Mouse (Mus musculus) midbrain, embryonic 16.5 days (tissue): ENCODE results near the gene Rabep2. TPM values are rescaled to one million over a fixed set of nuclear protein-coding genes. Genes with fewer than 3 reads are reported as not detected.

Source experiments
- ATAC-seq: fragments of 200-750 bp; cut with Nextera tagmentation; 2 replicates; pipeline ENCODE4 v1.8.0; 2017; ENCODE audit warnings: moderate TSS enrichment
- H3K27ac ChIP-seq: fragments of 300-500 bp; sonication (generic); 2 replicates; pipeline ENCODE4 v1.5.1; 2014; ENCODE audit warnings: mild to moderate bottlenecking, low read length, mixed read lengths
- H3K27me3 ChIP-seq: fragments of 300-500 bp; sonication (generic); 2 replicates; pipeline ENCODE4 v1.6.1; 2014; ENCODE audit warnings: low read depth, low read length, mixed read lengths; ENCODE audit not compliant: control insufficient read depth, insufficient read depth
- H3K36me3 ChIP-seq: fragments of 300-500 bp; sonication (generic); 2 replicates; pipeline ENCODE4 v1.6.1; 2014; ENCODE audit warnings: mild to moderate bottlenecking, low read length, moderate library complexity, mixed read lengths; ENCODE audit not compliant: control insufficient read depth, insufficient read depth
- H3K4me1 ChIP-seq: fragments of 300-500 bp; sonication (generic); 2 replicates; pipeline ENCODE4 v1.6.1; 2014; ENCODE audit warnings: mild to moderate bottlenecking, low read length, mixed read lengths; ENCODE audit not compliant: control insufficient read depth, insufficient read depth
- H3K4me2 ChIP-seq: fragments of 300-500 bp; sonication (generic); 2 replicates; pipeline ENCODE4 v1.6.1; 2014; ENCODE audit warnings: mild to moderate bottlenecking, low read length, mixed read lengths
- H3K4me3 ChIP-seq: fragments of 300-500 bp; sonication (generic); 2 replicates; pipeline ENCODE4 v1.5.1; 2014; ENCODE audit warnings: low read depth, mild to moderate bottlenecking, low read length, moderate library complexity, mixed read lengths
- H3K9ac ChIP-seq: fragments of 300-500 bp; sonication (generic); 2 replicates; pipeline ENCODE4 v1.6.1; 2014; ENCODE audit warnings: low read depth, low read length, mixed read lengths
- H3K9me3 ChIP-seq: fragments of 300-500 bp; sonication (generic); replicated peaks from 2 replicates; pipeline ENCODE4 v1.6.1; 2014; ENCODE audit warnings: mild to moderate bottlenecking, low read length, mixed read lengths; ENCODE audit not compliant: control insufficient read depth, poor library complexity, severe bottlenecking
- WGBS: fragments of 180-500 bp; shearing (Covaris S2); extraction: QIAGEN DNeasy Blood & Tissue Kit; methylation state at CpG from one replicate; pipeline ENCODE4 v1.1.7; 2014; 5-methylcytosine and 5-hydroxymethylcytosine counted together
- polyA plus RNA-seq: library from polyadenylated mRNA; unstranded; fragments of >200 nt; fragmentation: Nextera tagmentation; extraction: Ambion mirVana; gene quantifications from 2 replicates; pipeline ENCODE4 v1.2.1, GENCODE M21; 2015

Rabep2 gene
- polyA plus RNA-seq, 1 experiment from 2014 or later, result 22.9 TPM

GRCm38 (mm10) chr7:126464121-126464520 is 35.6 kb downstream of the Rabep2 start:
- Histone ChIP-seq H3K27ac (no peak overlapping the region), H3K9ac (no peak overlapping the region), H3K36me3 (peaks cover 25% of the 10 kb centered on the region), H3K4me1 (no peaks in the 10 kb centered on the region), H3K4me2 (no peak overlapping the region), H3K9me3 (no peaks in the 10 kb centered on the region), H3K4me3 (no peak overlapping the region), H3K27me3 (no peaks in the 10 kb centered on the region)
- WGBS, result 69% methylated on average over 4 of the region's 4 CpGs
- no peak for ATAC-seq

- H3K27me3 ChIP-seq, result no peaks in the 10 kb centered on the region
- ATAC-seq, result no peak
- H3K9me3 ChIP-seq, result no peaks in the 10 kb centered on the region
- WGBS, result 50% methylated on average over 5 of the region's 5 CpGs
- no peak overlapping the region for H3K27ac ChIP-seq
- no peaks in the 10 kb centered on the region for H3K4me1 ChIP-seq
- H3K4me3 ChIP-seq, result no peak overlapping the region
- H3K4me2 ChIP-seq, result no peak overlapping the region
- H3K9ac ChIP-seq, result no peak overlapping the region
- peaks cover 28% of the 10 kb centered on the region for H3K36me3 ChIP-seq
Measured at GRCm38 (mm10) chr7:126464836-126465235, 36.3 kb downstream of the Rabep2 start.

DNA sequence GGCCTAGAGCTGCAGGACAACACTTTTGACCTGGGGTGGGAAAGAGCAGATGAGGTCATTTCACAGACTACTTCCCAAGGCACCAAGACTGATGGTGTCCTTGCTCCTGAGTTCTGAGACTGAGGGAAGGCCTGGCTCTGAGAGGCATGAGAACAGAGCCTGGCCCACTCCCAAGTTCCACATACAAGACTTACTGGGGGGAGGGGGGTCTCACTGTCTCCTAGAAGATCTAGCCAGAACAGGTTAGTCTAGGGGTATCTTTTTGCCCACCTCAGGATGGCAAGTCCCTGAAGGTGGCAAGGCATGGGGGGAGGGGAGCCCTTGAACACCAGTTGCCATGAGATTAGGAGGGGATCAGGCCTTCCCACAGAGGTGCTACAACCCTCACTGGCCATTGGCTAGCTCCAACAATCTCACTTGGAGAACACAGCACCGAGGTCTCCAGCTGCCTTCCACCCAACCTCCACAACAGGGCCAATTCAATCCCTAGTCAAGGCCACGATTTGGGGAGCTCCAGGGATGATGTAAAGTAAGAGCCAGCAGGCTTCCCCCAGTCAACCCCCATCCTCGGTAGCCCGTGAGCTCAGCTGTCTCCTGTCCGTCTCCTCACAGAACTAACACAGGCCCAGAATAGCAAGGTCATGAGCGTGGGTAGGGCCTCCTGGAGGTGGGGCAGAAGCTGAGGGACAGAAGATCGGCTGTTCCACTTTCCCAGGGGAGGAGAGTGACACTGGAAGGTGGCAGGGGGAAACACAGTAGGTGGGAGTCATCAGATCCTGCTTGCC is 36.9 kb downstream of the Rabep2 start:
- no peak overlapping the region for H3K9ac ChIP-seq
- H3K4me2 ChIP-seq, result no peak overlapping the region
- ATAC-seq, result no peak
- no peaks in the 10 kb centered on the region for H3K9me3 ChIP-seq
- H3K27ac ChIP-seq, result no peak overlapping the region
- WGBS, result 63% methylated on average over 7 of the region's 7 CpGs
- H3K4me1 ChIP-seq, result no peaks in the 10 kb centered on the region
- H3K36me3 ChIP-seq, result peaks cover 28% of the 10 kb centered on the region
- no peak overlapping the region for H3K4me3 ChIP-seq
- H3K27me3 ChIP-seq, result no peaks in the 10 kb centered on the region

DNA sequence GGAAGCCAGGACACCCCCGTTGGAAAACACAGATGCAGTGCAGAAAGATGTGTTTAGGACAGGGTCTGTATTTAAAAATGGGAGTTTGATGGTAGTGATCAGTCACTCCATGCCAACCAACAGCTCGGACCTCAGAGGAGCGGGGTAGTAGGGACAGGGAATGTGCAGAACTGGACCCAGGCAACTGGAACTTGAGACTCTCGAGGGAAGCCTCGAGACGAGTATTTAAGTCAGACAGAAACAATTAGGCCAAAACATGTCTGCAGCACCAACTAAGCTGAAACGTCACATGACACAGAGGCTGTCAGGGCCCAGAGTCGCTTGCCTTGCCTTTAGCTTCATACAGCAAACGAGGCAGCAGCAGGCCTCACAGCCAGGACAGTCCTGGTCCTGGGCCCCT is 37.6 kb downstream of the Rabep2 start:
- H3K36me3 ChIP-seq, result peaks cover 32% of the 10 kb centered on the region
- 84% methylated on average over 9 of the region's 9 CpGs for WGBS
- no peaks in the 10 kb centered on the region for H3K4me1 ChIP-seq
- H3K27me3 ChIP-seq, result no peaks in the 10 kb centered on the region
- H3K4me2 ChIP-seq, result no peak overlapping the region
- no peak overlapping the region for H3K9ac ChIP-seq
- H3K4me3 ChIP-seq, result no peak overlapping the region
- ATAC-seq, result no peak
- H3K9me3 ChIP-seq, result no peaks in the 10 kb centered on the region
- H3K27ac ChIP-seq, result no peak overlapping the region

DNA sequence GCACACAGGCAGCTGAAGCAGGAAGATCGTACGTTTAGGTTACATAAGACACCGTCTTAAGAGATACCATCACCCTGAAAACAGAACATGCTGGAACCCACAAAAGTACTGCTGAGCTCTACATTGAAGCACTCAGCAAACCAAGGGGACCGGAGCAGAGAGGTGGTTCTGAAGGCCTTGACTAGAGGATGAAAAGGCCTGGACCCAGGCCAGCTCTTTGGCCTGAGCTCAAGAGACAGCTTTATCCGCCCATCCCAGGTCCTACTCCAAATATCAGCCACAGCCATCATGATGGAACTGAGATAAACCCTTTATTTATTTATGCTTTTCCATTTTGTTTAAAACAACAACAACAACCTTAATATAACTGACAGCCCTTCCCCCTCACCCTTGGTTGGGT is 38.1 kb downstream of the Rabep2 start:
- Histone ChIP-seq H3K9me3 (no peaks in the 10 kb centered on the region), H3K27ac (no peak overlapping the region), H3K9ac (no peak overlapping the region), H3K4me3 (no peak overlapping the region), H3K36me3 (peaks cover 35% of the 10 kb centered on the region), H3K27me3 (no peaks in the 10 kb centered on the region), H3K4me1 (no peaks in the 10 kb centered on the region), H3K4me2 (no peak overlapping the region)
- ATAC-seq, result no peak
- 96% methylated on average over 5 of the region's 5 CpGs for WGBS

DNA sequence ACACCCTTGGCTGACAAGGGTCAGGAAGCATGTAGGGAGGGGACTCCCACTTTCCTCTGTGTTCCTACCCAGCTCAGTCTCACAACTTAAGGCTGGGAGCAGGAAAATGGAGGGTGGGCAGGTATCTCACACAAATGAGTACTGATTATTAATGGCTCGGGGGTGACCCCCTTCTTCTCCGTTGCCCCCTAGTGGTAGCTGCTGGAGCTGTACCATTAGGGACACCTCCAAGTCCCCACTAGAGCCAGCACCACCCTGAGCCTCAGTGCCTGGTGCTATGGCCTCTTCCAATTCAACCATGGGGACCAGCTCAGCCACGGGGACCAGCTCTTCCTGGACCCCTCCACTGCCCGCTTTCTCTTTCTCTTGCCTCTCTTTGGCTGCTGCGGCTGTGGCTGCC is 38.7 kb downstream of the Rabep2 start:
- H3K9me3 ChIP-seq, result no peaks in the 10 kb centered on the region
- no peak overlapping the region for H3K27ac ChIP-seq
- 68% methylated on average over 5 of the region's 5 CpGs for WGBS
- no peak overlapping the region for H3K9ac ChIP-seq
- H3K36me3 ChIP-seq, result peaks cover 39% of the 10 kb centered on the region
- no peaks in the 10 kb centered on the region for H3K4me1 ChIP-seq
- H3K4me3 ChIP-seq, result no peak overlapping the region
- ATAC-seq, result no peak
- no peak overlapping the region for H3K4me2 ChIP-seq
- H3K27me3 ChIP-seq, result no peaks in the 10 kb centered on the region

DNA sequence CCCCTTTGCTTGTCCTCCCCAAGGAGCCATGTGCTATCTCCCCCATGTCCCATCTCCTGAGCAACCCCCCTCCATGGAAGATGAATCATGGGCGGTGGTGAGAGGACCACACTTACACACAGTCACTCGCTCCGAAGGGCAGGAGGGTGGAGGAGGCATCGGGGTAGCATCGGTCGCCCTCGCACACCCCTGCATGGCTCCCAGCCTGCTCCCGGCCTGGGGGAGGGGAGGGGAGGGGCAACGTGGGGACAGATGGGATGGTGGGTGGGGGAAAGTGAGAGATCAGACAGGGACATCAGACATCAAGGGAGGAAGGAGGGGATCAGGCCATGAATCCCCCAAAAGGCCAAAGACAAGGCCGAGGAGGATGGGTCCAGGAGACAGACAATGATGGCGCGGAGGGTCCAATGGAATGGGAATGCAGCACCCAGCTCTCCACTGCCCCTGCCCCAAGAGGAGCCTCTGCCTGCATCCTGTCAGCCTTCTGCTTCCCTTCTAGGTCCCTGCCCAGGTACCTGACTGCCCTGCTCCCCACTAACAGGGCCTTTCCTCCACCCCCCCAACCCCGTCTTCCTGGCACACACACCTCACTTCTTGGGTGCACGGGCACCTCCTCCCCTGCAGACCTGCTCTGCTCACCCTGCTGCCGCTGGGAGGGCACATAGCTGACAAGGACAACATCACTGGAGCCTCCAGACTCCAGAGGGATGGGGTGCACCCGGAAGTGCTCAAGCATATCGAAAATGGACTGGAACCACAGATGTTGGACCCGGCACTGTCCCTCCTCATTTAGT is 39.5 kb downstream of the Rabep2 start:
- 92% methylated on average over 18 of the region's 18 CpGs for WGBS
- Histone ChIP-seq H3K9me3 (no peaks in the 10 kb centered on the region), H3K9ac (no peak overlapping the region), H3K4me2 (no peak overlapping the region), H3K4me1 (no peaks in the 10 kb centered on the region; the same call in 1 of the 2 replicates), H3K27ac (no peak overlapping the region), H3K4me3 (no peak overlapping the region), H3K36me3 (peaks cover 45% of the 10 kb centered on the region), H3K27me3 (no peaks in the 10 kb centered on the region)
- no peak for ATAC-seq

- Histone ChIP-seq H3K4me2 (no peak overlapping the region), H3K4me1 (peaks cover 12% of the 10 kb centered on the region), H3K27me3 (no peaks in the 10 kb centered on the region), H3K9me3 (no peaks in the 10 kb centered on the region), H3K4me3 (no peak overlapping the region), H3K27ac (no peak overlapping the region), H3K36me3 (peaks cover 45% of the 10 kb centered on the region), H3K9ac (no peak overlapping the region)
- WGBS, result 92% methylated on average over 6 of the region's 6 CpGs
- no peak for ATAC-seq
Measured at GRCm38 (mm10) chr7:126470077-126470476, 41.5 kb downstream of the Rabep2 start.

GRCm38 (mm10) chr7:126471361-126471760 is 42.8 kb downstream of the Rabep2 start:
- ATAC-seq, result no peak
- H3K9ac ChIP-seq, result no peak overlapping the region
- peaks cover 18% of the 10 kb centered on the region for H3K4me1 ChIP-seq
- H3K4me3 ChIP-seq, result no peak overlapping the region
- H3K36me3 ChIP-seq, result peaks cover 43% of the 10 kb centered on the region
- no peak overlapping the region for H3K4me2 ChIP-seq
- no peak overlapping the region for H3K27ac ChIP-seq
- H3K27me3 ChIP-seq, result no peaks in the 10 kb centered on the region
- no peaks in the 10 kb centered on the region for H3K9me3 ChIP-seq
- 94% methylated on average over 5 of the region's 5 CpGs for WGBS
